Mouse (Mus musculus): Measurements from ENCODE around the gene Cst13. TPM values are rescaled to one million over a fixed set of nuclear protein-coding genes. Genes with fewer than 3 reads are reported as not detected.

The Cst13 gene
- polyA plus RNA-seq, 1 experiment from 2014 or later, result not detected

DNA sequence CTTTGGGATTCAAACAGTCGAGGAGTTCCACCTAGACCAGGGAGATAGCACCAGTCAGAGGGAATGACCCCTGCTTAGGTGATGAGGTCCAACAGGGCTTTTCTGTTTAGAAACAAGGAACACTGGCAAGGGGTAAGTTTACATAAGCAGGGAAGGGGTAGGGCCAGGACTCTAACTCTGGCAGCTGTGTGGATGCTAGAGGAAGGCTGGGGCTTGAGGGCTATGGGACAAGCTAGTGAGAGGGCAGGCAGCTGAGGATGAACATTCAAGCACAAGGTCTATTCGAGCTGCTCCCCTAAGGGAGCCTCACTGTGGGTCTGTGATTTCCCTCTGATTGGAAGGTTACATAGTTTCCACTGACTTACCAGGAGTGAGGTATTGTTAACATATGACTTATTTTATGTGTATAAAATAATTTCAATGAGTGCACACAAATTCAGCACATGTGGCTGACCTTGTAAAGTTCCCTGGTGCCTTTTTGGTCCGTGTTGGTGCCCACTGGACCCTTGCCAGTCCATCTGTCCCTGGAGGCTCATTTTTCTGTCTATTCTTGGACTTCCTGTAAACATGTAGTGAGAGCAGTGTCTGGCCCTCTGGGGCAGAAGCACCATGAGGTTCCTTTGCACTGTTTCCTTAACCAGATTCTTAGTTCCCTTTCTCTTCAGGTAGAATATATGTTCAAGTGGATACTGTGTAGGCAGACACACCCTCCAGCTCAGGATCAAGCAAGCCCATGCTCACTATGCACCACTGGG lies 57.3 kb downstream of the Cst13 start:
- no peak for ATAC-seq (replicated peaks; ENCODE audit: low FRiP score)
- Histone ChIP-seq H3K4me3 (replicated peaks) (no peak overlapping the region), H3K27ac (0 out of 2 replicates have a peak overlapping the region, but pooled peaks have one; percentile 13), H3K27me3 (no peaks in the 10 kb centered on the region), H3K4me1 (peaks cover 39% of the 10 kb centered on the region), H3K9ac (no peak overlapping the region), H3K9me3 (replicated peaks) (no peaks in the 10 kb centered on the region), H3K4me2 (no peak overlapping the region), H3K36me3 (peaks cover 7% of the 10 kb centered on the region)
- 52% methylated on average over 3 of the region's 3 CpGs for WGBS

DNA sequence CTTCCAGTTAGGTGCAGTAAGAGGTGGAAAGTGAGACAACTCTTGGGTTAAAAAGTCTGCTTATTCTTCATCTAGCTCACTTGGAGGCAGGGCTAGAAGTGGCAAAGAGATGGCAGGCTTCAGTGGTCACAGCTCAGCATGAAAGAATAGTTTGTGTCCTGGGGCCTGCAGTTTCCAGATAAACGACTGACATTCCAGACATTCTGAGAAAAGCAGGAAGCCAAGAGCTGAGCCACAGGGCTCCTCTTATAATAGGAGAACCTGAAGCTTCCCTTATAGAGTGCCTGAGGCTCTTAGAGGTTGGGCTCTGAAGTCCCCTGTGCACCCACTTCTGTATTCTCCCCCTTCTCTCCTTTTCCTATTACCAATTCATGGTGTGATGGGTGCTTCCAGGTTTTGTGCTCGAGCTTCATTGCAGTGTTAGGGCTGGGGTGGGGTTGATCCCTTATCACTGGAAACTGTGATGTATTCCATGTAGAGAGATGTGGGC lies 58.8 kb downstream of the Cst13 start:
- Histone ChIP-seq H3K27ac (no peak overlapping the region), H3K4me3 (replicated peaks) (no peak overlapping the region), H3K27me3 (no peaks in the 10 kb centered on the region), H3K4me2 (no peak overlapping the region), H3K4me1 (peaks cover 25% of the 10 kb centered on the region), H3K36me3 (no peaks in the 10 kb centered on the region), H3K9ac (no peak overlapping the region), H3K9me3 (replicated peaks) (no peaks in the 10 kb centered on the region)
- ATAC-seq (replicated peaks; ENCODE audit: low FRiP score), result no peak
- 12% methylated on average over 2 of the region's 2 CpGs for WGBS

DNA sequence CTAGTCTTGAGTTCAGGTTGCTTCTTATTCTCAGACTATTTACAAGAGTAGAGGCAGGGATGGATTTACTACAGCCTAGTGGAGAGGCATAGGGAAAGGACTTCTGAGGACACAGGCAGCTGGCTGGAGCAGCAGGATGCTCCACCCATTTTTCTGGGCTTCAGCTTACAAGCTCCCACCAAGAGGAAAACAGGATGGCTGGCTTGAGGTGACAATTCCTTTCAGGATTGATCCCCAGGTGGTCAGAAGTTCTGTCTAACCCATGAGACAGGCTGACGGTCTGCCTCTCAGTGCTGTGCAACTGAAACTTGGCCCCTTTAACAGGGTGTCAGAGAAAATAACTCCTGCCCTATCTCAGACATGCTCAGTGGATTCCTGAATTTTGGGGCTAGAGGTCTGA lies 59.3 kb downstream of the Cst13 start:
- Histone ChIP-seq H3K9ac (no peak overlapping the region), H3K9me3 (replicated peaks) (no peaks in the 10 kb centered on the region), H3K4me3 (replicated peaks) (no peak overlapping the region), H3K4me2 (no peak overlapping the region), H3K4me1 (peaks cover 20% of the 10 kb centered on the region), H3K27ac (no peak overlapping the region), H3K27me3 (no peaks in the 10 kb centered on the region), H3K36me3 (no peaks in the 10 kb centered on the region)
- WGBS, result 39% methylated on average over 1 of the region's 1 CpGs
- no peak for ATAC-seq (replicated peaks; ENCODE audit: low FRiP score)

Other genes with a start within 250 kb of the Cst13 start
- 97.0 and 106 TPM in 2 replicates for gene Nxt1, start 147.5 kb upstream of the Cst13 start, polyA plus RNA-seq (2015; fragmentation: Nextera tagmentation; extraction: Ambion mirVana)
- gene Gzf1, start 139.1 kb upstream of the Cst13 start, polyA plus RNA-seq (2015; fragmentation: Nextera tagmentation; extraction: Ambion mirVana), result 21.9 and 23.5 TPM in 2 replicates
- 3.1 and 3.2 TPM in 2 replicates for gene Napb, start 87.6 kb upstream of the Cst13 start, polyA plus RNA-seq (2015; fragmentation: Nextera tagmentation; extraction: Ambion mirVana)
- gene Cstl1, start 69.7 kb upstream of the Cst13 start, polyA plus RNA-seq (2015; fragmentation: Nextera tagmentation; extraction: Ambion mirVana), result not detected in 2 replicates
- gene Cst11, start 48.6 kb upstream of the Cst13 start, polyA plus RNA-seq (2015; fragmentation: Nextera tagmentation; extraction: Ambion mirVana), result not detected in 2 replicates
- gene 8030411F24Rik, start 38.1 kb upstream of the Cst13 start, polyA plus RNA-seq (2015; fragmentation: Nextera tagmentation; extraction: Ambion mirVana), result not detected in 2 replicates
- gene Cst12, start 30.7 kb upstream of the Cst13 start, polyA plus RNA-seq (2015; fragmentation: Nextera tagmentation; extraction: Ambion mirVana), result not detected in 2 replicates
- gene Cst8, start 21.3 kb upstream of the Cst13 start, polyA plus RNA-seq (2015; fragmentation: Nextera tagmentation; extraction: Ambion mirVana), result 0.24 and 0.62 TPM in 2 replicates
- gene Cst9, start 15.1 kb downstream of the Cst13 start, polyA plus RNA-seq (2015; fragmentation: Nextera tagmentation; extraction: Ambion mirVana), result not detected in 2 replicates
- gene 9230104L09Rik, start 45.0 kb downstream of the Cst13 start, polyA plus RNA-seq (2015; fragmentation: Nextera tagmentation; extraction: Ambion mirVana), result not detected in 2 replicates
- 382 and 410 TPM in 2 replicates for gene Cst3, start 55.6 kb downstream of the Cst13 start, polyA plus RNA-seq (2015; fragmentation: Nextera tagmentation; extraction: Ambion mirVana)
- gene Gm1330, start 183.2 kb downstream of the Cst13 start, polyA plus RNA-seq (2015; fragmentation: Nextera tagmentation; extraction: Ambion mirVana), result not detected in 2 replicates
- not detected in 2 replicates for gene Gm10750, start 197.2 kb downstream of the Cst13 start, polyA plus RNA-seq (2015; fragmentation: Nextera tagmentation; extraction: Ambion mirVana)

All from kidney, embryonic 15.5 days (tissue).